Mouse (Mus musculus): Measurements from ENCODE around the gene Ppil2. TPM values are rescaled to one million over a fixed set of nuclear protein-coding genes. Genes with fewer than 3 reads are reported as not detected.
A peak's percentile ranks its signal among the peaks of the same experiment; 100 is the strongest.

Ppil2 gene
- polyA plus RNA-seq (2014; fragmentation: Nextera tagmentation; extraction: Ambion mirVana): 146 and 153 TPM in 2 replicates

DNA sequence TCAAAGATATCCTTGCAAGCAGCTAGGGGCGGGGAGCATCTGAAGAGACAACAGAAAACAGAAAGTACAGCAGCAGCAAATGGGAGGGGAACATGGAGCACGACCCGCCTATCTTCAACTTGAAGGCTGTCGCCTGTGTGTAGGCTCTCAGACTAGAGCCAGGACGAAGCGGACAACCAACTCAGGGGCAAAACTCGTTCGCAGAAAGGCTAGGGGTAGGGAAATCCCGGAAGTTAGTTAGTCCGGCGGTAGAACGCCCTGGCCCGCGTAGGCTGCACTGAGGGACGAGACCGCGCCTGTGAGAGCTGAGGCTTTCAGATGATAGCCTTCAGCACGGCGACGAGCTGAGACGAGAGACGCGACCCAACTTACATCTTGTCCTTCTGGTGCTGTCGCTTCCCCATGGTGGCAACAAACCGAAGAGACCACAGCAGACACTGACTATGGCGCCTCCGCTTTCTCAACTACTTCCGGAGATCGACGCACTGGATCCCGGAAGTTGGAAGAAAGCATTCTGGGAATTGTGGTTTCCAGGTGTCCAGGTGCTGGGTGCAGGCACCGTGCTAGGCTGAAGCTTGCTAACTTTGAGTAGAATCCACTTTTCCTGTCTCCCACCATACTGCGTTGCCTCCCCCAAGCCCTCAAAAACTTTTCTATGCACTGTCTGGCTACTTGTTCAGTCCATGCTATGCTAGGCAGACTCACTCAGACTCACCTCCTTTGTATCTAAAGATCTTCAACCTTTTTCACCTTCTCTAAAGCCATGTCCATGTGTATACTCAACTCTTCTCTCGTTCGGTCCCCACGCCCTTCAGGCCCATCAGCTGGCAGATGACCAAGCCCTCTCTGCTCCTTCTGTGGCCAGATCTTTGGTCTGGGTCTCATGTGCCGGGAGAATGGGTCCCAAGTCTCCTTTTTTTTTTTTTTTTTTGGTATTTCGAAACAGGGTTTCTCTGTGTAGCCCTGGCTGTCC lies at the start of gene Ppil2:
Gene Ppil2 (minus strand): TSS at position 487 of the 973 bp plus-strand sequence.
- H3K27me3 ChIP-seq (replicated peaks; ENCODE audit: control insufficient read depth, insufficient read depth, low read length): no peaks in the 10 kb centered on the region
- peak within 1 kb of the TSS; percentile 17; the same call in 1 of the 2 replicates for H3K27ac ChIP-seq (ENCODE audit: low read depth, low read length)
- WGBS: 10% methylated on average over 38 of the region's 38 CpGs
- no peaks in the 10 kb centered on the region for H3K9me3 ChIP-seq (replicated peaks; ENCODE audit: control insufficient read depth, low read length)
- H3K9ac ChIP-seq (ENCODE audit: low read length): peak within 1 kb of the TSS; percentile 73
- peaks cover 36% of the 10 kb centered on the region for H3K36me3 ChIP-seq (ENCODE audit: control insufficient read depth, insufficient read depth, low read length)
- peak; percentile 93 for ATAC-seq
- peak within 1 kb of the TSS; percentile 75 for H3K4me3 ChIP-seq (ENCODE audit: low read depth, low read length)
- H3K4me2 ChIP-seq (ENCODE audit: low read length): peak within 1 kb of the TSS; percentile 48
- H3K4me1 ChIP-seq (ENCODE audit: control insufficient read depth, insufficient read depth, low read length): peaks cover 7% of the 10 kb centered on the region; the same call in 1 of the 2 replicates
- DNase-seq (ENCODE audit: low spot score): peak; percentile 92

DNA sequence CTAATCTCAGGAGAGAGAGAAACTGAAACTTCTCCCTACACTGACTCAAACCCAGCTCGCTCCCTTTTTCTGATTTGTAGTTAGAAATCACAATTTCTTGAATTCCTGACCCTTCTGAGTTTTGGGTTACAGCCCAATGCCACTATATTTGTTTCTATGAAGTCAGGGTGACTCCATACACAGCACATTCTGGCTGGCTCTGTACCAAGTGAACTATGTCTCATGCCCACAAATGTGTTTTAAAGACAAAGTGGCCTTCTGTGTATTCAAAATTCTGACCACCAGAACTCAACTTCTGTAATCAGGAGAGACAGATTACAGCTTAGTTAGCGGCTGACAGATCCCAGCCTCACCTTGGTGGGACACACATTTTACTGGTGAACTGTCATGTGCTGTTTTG lies 43.3 kb upstream of the Ppil2 start:
- Histone ChIP-seq H3K27me3 (replicated peaks; ENCODE audit: control insufficient read depth, insufficient read depth, low read length) (no peaks in the 10 kb centered on the region), H3K9ac (ENCODE audit: low read length) (no peak overlapping the region), H3K27ac (ENCODE audit: low read depth, low read length) (no peak overlapping the region), H3K4me3 (ENCODE audit: low read depth, low read length) (no peak overlapping the region), H3K36me3 (ENCODE audit: control insufficient read depth, insufficient read depth, low read length) (peaks cover 64% of the 10 kb centered on the region), H3K9me3 (replicated peaks; ENCODE audit: control insufficient read depth, low read length) (no peaks in the 10 kb centered on the region), H3K4me1 (ENCODE audit: control insufficient read depth, insufficient read depth, low read length) (no peaks in the 10 kb centered on the region), H3K4me2 (ENCODE audit: low read length) (no peak overlapping the region)
- ATAC-seq: no peak
- DNase-seq (ENCODE audit: low spot score): no peak
- WGBS: 99% methylated on average over 2 of the region's 2 CpGs

DNA sequence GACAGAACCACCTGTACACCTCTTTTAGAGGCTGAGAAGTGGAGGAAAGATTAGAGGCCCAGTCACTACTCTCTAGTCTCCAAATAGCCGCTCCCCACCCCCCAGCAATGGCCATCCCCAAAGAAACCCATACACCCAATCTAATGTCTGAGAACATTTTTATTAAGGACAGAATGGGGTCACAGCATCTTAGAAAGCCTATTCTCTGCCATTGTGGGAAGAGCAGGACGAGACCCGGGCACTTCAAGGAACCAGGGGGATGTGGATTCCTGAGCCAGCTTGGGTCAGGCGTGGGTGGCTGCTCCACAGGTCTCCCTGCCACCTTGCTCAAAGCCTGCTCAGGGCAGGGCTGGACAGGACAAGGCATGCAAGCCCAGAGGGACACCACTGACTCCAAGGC lies 40.8 kb upstream of the Ppil2 start:
- no peak overlapping the region for H3K9ac ChIP-seq (ENCODE audit: low read length)
- DNase-seq (ENCODE audit: low spot score) (no peak), ATAC-seq (no peak)
- peaks cover 42% of the 10 kb centered on the region for H3K36me3 ChIP-seq (ENCODE audit: control insufficient read depth, insufficient read depth, low read length)
- no peak overlapping the region for H3K4me2 ChIP-seq (ENCODE audit: low read length)
- H3K27me3 ChIP-seq (replicated peaks; ENCODE audit: control insufficient read depth, insufficient read depth, low read length): 0 out of 2 replicates have a peak, but pooled peaks cover 7% of the 10 kb centered on the region
- H3K9me3 ChIP-seq (replicated peaks; ENCODE audit: control insufficient read depth, low read length): no peaks in the 10 kb centered on the region
- 94% methylated on average over 4 of the region's 4 CpGs for WGBS
- peaks cover 3% of the 10 kb centered on the region; the same call in 1 of the 2 replicates for H3K4me1 ChIP-seq (ENCODE audit: control insufficient read depth, insufficient read depth, low read length)
- H3K27ac ChIP-seq (ENCODE audit: low read depth, low read length): no peak overlapping the region
- H3K4me3 ChIP-seq (ENCODE audit: low read depth, low read length): no peak overlapping the region

DNA sequence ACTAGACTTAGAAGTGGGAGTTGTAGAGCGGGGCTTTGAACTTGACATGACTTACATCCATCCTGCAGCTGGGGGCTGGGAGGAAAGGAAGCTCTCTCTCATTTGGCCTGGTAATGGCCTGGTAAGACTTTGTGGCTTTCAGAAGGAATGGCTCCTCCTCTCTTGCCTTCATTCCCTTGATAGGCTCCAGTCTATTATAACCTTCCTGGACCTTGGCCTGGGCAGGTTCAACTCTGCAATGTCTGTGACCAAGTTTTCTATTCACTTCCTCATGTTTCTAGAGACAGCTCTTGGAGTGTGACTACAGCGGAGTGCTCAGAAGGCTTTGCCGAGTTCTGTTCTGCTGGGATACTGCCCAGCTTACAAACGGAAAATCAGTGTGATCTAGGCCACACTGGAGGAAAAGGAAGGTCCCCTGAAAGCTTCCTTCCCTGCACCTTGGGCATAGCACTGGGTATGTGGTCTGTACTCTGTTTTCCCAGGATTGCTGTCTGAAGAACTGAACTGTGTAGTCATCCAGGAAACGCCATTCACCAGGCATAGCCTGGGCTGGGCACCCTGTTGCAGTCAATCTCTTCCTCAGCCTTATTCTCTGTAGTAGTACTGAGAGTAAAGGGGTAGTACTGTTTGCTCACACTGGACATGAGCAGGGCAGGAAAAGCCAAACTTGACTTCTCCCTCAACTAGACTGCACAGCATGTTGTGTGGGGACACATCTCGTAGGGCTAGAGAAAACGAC lies 39.6 kb upstream of the Ppil2 start:
- no peak for DNase-seq (ENCODE audit: low spot score)
- 86% methylated on average over 7 of the region's 7 CpGs for WGBS
- Histone ChIP-seq H3K27ac (ENCODE audit: low read depth, low read length) (no peak overlapping the region), H3K9me3 (replicated peaks; ENCODE audit: control insufficient read depth, low read length) (no peaks in the 10 kb centered on the region), H3K27me3 (replicated peaks; ENCODE audit: control insufficient read depth, insufficient read depth, low read length) (0 out of 2 replicates have a peak, but pooled peaks cover 7% of the 10 kb centered on the region), H3K36me3 (ENCODE audit: control insufficient read depth, insufficient read depth, low read length) (peaks cover 42% of the 10 kb centered on the region), H3K4me1 (ENCODE audit: control insufficient read depth, insufficient read depth, low read length) (peaks cover 3% of the 10 kb centered on the region; the same call in 1 of the 2 replicates), H3K4me2 (ENCODE audit: low read length) (no peak overlapping the region), H3K9ac (ENCODE audit: low read length) (no peak overlapping the region), H3K4me3 (ENCODE audit: low read depth, low read length) (no peak overlapping the region)
- ATAC-seq: no peak

DNA sequence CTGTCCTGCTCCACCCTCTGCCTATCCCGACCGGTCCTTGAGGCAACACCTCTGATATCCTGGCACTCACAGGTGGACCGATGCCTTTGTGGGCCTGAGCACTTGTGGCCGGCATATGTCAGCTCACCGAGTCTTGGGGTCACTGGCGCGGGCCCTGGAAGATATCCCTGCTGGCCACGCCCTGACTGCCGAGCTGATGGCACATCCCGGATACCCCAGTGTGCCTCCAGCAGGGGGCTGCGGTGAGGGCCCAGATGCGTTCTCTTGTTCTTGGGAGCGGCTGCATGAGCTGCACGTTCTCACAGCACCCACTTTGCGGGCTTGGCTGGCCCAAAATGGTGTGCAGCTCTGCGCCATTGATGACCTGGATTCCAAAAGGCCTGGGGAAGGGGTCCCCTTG lies 37.0 kb upstream of the Ppil2 start:
- peak; percentile 56 for DNase-seq (ENCODE audit: low spot score)
- H3K4me1 ChIP-seq (ENCODE audit: control insufficient read depth, insufficient read depth, low read length): peaks cover 3% of the 10 kb centered on the region; the same call in 1 of the 2 replicates
- peak overlapping the region; percentile 65 for H3K9ac ChIP-seq (ENCODE audit: low read length)

DNA sequence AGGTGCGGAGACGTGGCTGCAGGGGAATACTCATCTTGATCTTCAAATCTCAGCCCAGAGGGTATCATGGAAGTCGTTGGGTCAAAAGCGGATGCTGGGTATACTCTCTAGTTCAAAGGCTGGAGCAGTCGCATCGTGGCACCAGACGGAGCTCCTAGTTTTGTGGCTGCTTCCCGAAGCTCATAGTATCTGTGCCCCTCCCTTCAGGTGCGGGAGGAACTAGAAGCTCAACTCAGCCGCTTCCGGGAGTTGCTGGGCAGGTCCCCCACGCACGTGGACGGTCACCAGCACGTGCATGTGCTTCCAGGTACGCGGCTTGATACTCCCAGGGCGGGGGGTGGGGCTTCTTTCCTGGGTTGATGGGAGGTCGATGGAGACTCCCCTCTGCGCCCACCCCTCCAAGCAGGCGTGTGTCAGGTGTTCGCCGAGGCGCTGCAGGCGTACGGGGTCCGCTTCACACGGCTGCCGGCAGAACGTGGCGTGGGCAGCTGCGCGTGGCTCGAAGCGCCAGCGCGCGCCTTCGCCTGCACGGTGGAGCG lies 36.4 kb upstream of the Ppil2 start:
- Histone ChIP-seq H3K36me3 (ENCODE audit: control insufficient read depth, insufficient read depth, low read length) (peaks cover 15% of the 10 kb centered on the region), H3K9me3 (replicated peaks; ENCODE audit: control insufficient read depth, low read length) (no peaks in the 10 kb centered on the region), H3K4me2 (ENCODE audit: low read length) (peak overlapping the region; percentile 95), H3K27ac (ENCODE audit: low read depth, low read length) (no peak overlapping the region), H3K4me3 (ENCODE audit: low read depth, low read length) (peak overlapping the region; percentile 59), H3K27me3 (replicated peaks; ENCODE audit: control insufficient read depth, insufficient read depth, low read length) (0 out of 2 replicates have a peak, but pooled peaks cover 7% of the 10 kb centered on the region), H3K4me1 (ENCODE audit: control insufficient read depth, insufficient read depth, low read length) (peaks cover 3% of the 10 kb centered on the region; the same call in 1 of the 2 replicates), H3K9ac (ENCODE audit: low read length) (peak overlapping the region; percentile 65)
- ATAC-seq (peak; percentile 40), DNase-seq (ENCODE audit: low spot score) (peak; percentile 34)
- WGBS: 1% methylated on average over 41 of the region's 41 CpGs

More for the DNA sequence above, 37.0 kb upstream of the Ppil2 start:
- Histone ChIP-seq H3K4me2 (ENCODE audit: low read length) (peak overlapping the region; percentile 95), H3K27me3 (replicated peaks; ENCODE audit: control insufficient read depth, insufficient read depth, low read length) (0 out of 2 replicates have a peak, but pooled peaks cover 7% of the 10 kb centered on the region), H3K27ac (ENCODE audit: low read depth, low read length) (no peak overlapping the region), H3K36me3 (ENCODE audit: control insufficient read depth, insufficient read depth, low read length) (peaks cover 21% of the 10 kb centered on the region), H3K9me3 (replicated peaks; ENCODE audit: control insufficient read depth, low read length) (no peaks in the 10 kb centered on the region), H3K4me3 (ENCODE audit: low read depth, low read length) (peak overlapping the region; percentile 59)
- 8% methylated on average over 16 of the region's 16 CpGs for WGBS
- peak; percentile 16; the same call in 1 of the 2 replicates for ATAC-seq

DNA sequence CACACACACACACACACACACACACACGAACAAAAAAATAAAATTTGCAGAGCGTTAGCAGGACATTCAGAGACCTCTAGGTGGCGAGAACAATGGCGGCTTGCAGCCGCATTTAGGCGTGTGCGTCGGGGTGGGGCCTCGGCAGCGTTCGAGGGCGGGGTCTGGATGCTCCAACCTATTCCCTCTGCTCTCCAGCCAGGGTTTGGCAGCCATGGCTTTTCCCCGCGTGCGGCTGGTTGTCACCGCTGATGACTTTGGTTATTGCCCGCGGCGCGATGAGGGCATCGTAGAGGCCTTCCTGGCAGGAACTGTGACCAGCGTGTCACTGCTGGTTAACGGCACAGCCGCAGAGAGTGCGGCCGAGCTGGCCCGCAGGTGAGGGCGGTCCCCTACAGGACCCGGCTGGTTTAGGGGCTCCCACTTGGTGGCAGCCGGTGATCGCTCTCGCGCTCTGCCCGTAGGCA lies 35.7 kb upstream of the Ppil2 start, which contains the start of gene Ccdc116:
Gene Ccdc116 (minus strand): TSS at position 458 of the 464 bp plus-strand sequence.
- Histone ChIP-seq H3K9ac (ENCODE audit: low read length) (peak within 1 kb of the TSS; percentile 65), H3K27ac (ENCODE audit: low read depth, low read length) (no peak within 1 kb of the TSS), H3K4me2 (ENCODE audit: low read length) (peak within 1 kb of the TSS; percentile 95), H3K4me3 (ENCODE audit: low read depth, low read length) (peak within 1 kb of the TSS; percentile 59), H3K9me3 (replicated peaks; ENCODE audit: control insufficient read depth, low read length) (no peaks in the 10 kb centered on the region), H3K27me3 (replicated peaks; ENCODE audit: control insufficient read depth, insufficient read depth, low read length) (0 out of 2 replicates have a peak, but pooled peaks cover 7% of the 10 kb centered on the region), H3K36me3 (ENCODE audit: control insufficient read depth, insufficient read depth, low read length) (peaks cover 9% of the 10 kb centered on the region; the same call in 1 of the 2 replicates), H3K4me1 (ENCODE audit: control insufficient read depth, insufficient read depth, low read length) (peaks cover 3% of the 10 kb centered on the region; the same call in 1 of the 2 replicates)
- under 1% methylated on average over 32 of the region's 34 CpGs for WGBS
- peak; percentile 91 for ATAC-seq
- peak; percentile 95 for DNase-seq (ENCODE audit: low spot score)

DNA sequence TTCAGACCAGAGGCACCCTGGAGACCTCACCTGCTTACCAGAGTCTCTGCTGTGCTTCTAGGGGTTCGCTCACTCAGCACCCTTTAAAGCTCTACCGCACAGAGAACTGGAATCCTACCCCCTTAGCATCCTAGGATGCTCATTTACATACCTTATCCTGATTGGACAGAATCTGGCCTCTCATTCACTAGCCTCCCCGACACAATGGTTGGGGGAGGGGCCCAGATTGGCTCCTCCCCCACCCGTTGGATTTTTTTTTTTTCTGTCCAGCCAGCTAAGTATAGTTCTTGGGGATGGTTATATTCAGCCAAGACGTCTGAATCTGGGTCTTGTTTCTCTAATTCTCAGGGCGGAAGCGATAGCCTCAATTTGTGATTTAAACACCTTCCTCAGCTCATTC lies 33.3 kb upstream of the Ppil2 start, which contains the start of gene Ydjc:
Gene Ydjc (plus strand): TSS at position 283 of the 400 bp plus-strand sequence.
- ATAC-seq: no peak
- Histone ChIP-seq H3K4me1 (ENCODE audit: control insufficient read depth, insufficient read depth, low read length) (peaks cover 3% of the 10 kb centered on the region; the same call in 1 of the 2 replicates), H3K36me3 (ENCODE audit: control insufficient read depth, insufficient read depth, low read length) (no peaks in the 10 kb centered on the region), H3K9me3 (replicated peaks; ENCODE audit: control insufficient read depth, low read length) (no peaks in the 10 kb centered on the region), H3K9ac (ENCODE audit: low read length) (no peak within 1 kb of the TSS), H3K4me2 (ENCODE audit: low read length) (no peak within 1 kb of the TSS), H3K4me3 (ENCODE audit: low read depth, low read length) (no peak within 1 kb of the TSS), H3K27me3 (replicated peaks; ENCODE audit: control insufficient read depth, insufficient read depth, low read length) (0 out of 2 replicates have a peak, but pooled peaks cover 7% of the 10 kb centered on the region), H3K27ac (ENCODE audit: low read depth, low read length) (no peak within 1 kb of the TSS)
- peak; percentile 16 for DNase-seq (ENCODE audit: low spot score)
- 18% methylated on average over 7 of the region's 7 CpGs for WGBS

Data from forebrain, embryonic 14.5 days (tissue).